Mouse (Mus musculus): Measurements from ENCODE around the gene Enho. TPM values are rescaled to one million over a fixed set of nuclear protein-coding genes. Genes with fewer than 3 reads are reported as not detected.
"Not testable (repeated sequence)": the region's sequence is repeated elsewhere in the genome, so short reads cannot be mapped to it uniquely, and the experiment has no call there.

The Enho gene
- 1 to 10 TPM; 2.9 to 4.6 TPM for total RNA-seq (2021)
- 13.2 and 20.9 TPM in 2 replicates for polyA plus RNA-seq (2012; rRNA removed)
- long read RNA-seq, partial matches to known transcripts, result 0 of 3 reads
- long read RNA-seq, other reads (novel, unspliced or antisense), result 0 of 3 reads

GRCm38 (mm10) chr4:41639913-41640507, at the start of gene Enho:
Gene Enho (minus strand): TSS chr4:41640324.
- DNase-seq, result peak; percentile 97

GRCm38 (mm10) chr4:41688562-41688961, 48.4 kb upstream of the Enho start:
- not testable (repeated sequence) for DNase-seq

GRCm38 (mm10) chr4:41685882-41686492, 45.9 kb upstream of the Enho start:
- DNase-seq, result not testable (repeated sequence)

- DNase-seq, result not testable (repeated sequence)
Observed at GRCm38 (mm10) chr4:41684931-41685453, 44.9 kb upstream of the Enho start.

- DNase-seq, result not testable (repeated sequence)
Observed at GRCm38 (mm10) chr4:41684131-41684930, 44.2 kb upstream of the Enho start.

- DNase-seq, result not testable (repeated sequence)
Observed at GRCm38 (mm10) chr4:41683303-41683702, 43.2 kb upstream of the Enho start.

- no peak for DNase-seq
Observed at GRCm38 (mm10) chr4:41682789-41683188, 42.7 kb upstream of the Enho start.

- DNase-seq, result no peak
Observed at GRCm38 (mm10) chr4:41681947-41682346, 41.8 kb upstream of the Enho start.

- no peak for DNase-seq
Observed at GRCm38 (mm10) chr4:41681176-41681575, 41.1 kb upstream of the Enho start.

GRCm38 (mm10) chr4:41679291-41679690, 39.2 kb upstream of the Enho start:
- DNase-seq, result no peak

- DNase-seq, result peak; percentile 84
Observed at GRCm38 (mm10) chr4:41678863-41679262, 38.7 kb upstream of the Enho start.

- DNase-seq, result peak; percentile 90
Observed at GRCm38 (mm10) chr4:41677006-41677629, 37.0 kb upstream of the Enho start.

- peak; percentile 74 for DNase-seq
Observed at GRCm38 (mm10) chr4:41676248-41677005, 36.3 kb upstream of the Enho start.

GRCm38 (mm10) chr4:41673186-41673585, 33.1 kb upstream of the Enho start:
- no peak for DNase-seq

GRCm38 (mm10) chr4:41672522-41672963, 32.4 kb upstream of the Enho start:
- no peak for DNase-seq

- no peak for DNase-seq
Observed at GRCm38 (mm10) chr4:41671963-41672480, 31.9 kb upstream of the Enho start.

GRCm38 (mm10) chr4:41671500-41671899, 31.4 kb upstream of the Enho start:
- DNase-seq, result no peak

- DNase-seq, result no peak
Observed at GRCm38 (mm10) chr4:41670836-41671235, 30.7 kb upstream of the Enho start.

- no peak for DNase-seq
Observed at GRCm38 (mm10) chr4:41666646-41667045, 26.5 kb upstream of the Enho start.

- peak; percentile 72 for DNase-seq
Observed at GRCm38 (mm10) chr4:41665009-41665675, 25.0 kb upstream of the Enho start.

Data from adrenal gland, adult 2 months (tissue).